Mouse (Mus musculus) adrenal gland, postnatal 25 days (tissue): ENCODE data around the gene Cyp11a1. TPM values are rescaled to one million over a fixed set of nuclear protein-coding genes. Genes with fewer than 3 reads are reported as not detected.

Source experiments
- DNase-seq: peaks from one replicate; pipeline ENCODE4 v3.0.0; 2021; ENCODE audit warnings: mixed read lengths
- total RNA-seq: library from RNA; stranded (reverse); gene quantifications from 2 replicates; pipeline ENCODE4 v1.2.3, GENCODE M21; 2021

Cyp11a1 gene
- total RNA-seq, 1 experiment from 2014 or later, result 7,089 TPM

DNA sequence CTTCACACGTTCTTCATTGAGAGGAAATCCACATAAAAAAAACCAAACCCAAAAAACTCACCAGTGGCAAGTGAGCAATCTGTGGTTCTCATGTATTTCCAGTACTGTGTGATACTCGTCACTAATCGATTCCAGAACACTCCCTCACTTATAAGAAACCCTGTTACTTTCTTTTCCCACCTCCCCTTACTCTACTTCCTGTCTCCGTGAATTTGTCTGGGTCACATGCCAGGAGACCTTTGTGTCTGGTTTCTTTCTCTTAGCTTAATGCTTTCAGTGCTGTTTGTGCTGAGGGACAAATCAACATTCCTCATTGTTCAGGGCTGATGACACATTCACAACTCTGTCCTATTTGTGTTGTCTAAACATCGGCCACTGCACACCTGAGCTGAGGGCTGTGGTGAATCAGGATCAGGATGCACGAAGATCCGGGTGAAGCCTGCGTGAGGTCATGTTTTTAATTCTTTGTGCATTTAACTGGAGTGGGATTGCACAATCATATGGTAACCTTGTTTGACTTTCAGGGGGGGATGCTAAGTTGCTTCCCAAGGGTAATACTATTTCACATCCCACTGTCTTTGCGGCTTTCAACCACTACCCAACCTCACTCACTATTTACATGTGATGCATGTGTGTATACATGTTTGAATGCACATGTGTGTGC is 33.3 kb upstream of the Cyp11a1 start:
- no peak for DNase-seq

DNA sequence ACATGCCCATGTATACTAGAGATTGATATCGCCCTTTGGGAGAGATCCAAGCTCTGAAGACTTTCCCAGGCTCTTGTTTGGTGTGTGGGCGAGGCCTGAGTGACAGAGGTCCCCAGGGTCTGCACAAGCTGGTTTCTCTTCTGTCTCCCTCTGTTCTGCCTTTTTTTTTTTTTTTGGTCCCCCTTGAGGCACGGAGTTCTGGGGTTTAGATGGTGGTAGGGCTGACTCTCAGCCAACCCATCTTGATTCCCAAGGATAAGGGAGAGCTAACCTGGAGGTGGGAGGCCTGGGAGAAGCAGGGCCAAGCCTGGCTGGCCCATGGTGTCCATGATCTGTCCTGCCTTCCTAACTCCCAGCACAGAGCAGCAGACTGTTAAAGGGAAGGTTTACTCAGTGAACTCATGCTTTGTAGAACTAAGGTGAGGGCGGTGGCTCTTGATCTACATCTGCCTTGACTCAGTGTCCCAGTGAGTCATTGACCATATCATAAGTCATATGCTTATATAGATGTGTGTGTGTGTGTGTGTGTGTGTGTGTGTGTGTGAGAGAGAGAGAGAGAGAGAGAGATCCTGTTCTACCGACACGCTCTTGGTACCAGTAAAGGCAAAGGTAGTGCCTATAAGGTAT is 32.7 kb upstream of the Cyp11a1 start:
- DNase-seq, result no peak

DNA sequence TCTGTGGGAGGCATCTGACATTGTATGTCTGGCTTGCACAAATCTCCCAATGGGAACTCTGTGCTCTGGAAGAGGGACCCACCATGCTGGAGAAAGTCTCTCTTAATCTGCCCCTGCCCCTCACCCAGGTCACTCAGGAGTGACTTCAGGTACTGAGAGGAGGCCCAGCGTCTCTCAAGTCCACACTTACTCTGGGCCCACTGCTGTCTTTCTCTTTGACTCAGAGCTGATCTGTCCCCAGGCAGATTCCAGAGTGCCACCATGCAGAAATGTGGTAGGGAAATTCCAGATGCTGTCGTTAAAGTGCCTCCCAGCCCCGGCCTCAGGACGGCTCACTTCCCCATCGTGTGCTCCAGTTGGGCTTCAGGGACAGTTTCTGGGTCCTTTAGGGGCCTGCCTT is 32.0 kb upstream of the Cyp11a1 start:
- DNase-seq, result no peak

DNA sequence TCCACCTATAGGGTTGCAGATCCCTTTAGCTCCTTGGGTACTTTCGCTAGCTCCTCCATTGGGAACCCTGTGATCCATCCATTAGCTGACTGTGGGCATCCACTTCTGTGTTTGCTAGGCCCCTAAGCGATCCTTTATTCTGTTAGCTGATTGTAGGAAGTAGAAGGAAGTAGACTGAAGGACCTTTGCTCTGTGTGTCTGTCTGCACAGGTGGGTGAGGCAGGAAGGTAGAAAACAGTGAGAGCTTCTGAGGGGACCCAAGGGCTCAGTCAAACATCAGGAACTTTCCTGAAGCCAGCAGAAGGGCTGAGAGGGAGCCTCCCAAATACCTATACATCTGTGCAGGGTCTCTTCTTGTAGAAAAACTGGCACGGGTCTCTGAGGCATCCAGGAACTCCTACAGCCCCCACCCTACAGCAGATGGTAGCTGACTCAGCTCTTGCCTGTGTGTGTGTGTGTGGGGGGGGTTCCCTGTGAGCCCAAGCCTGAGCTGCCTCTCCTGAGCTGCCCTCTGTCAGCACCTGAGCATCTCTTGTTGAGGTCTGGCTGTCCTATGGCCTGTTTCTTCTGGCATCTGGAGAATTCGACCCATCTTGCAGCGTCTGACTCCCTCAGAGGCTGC is 30.9 kb upstream of the Cyp11a1 start:
- no peak for DNase-seq

DNA sequence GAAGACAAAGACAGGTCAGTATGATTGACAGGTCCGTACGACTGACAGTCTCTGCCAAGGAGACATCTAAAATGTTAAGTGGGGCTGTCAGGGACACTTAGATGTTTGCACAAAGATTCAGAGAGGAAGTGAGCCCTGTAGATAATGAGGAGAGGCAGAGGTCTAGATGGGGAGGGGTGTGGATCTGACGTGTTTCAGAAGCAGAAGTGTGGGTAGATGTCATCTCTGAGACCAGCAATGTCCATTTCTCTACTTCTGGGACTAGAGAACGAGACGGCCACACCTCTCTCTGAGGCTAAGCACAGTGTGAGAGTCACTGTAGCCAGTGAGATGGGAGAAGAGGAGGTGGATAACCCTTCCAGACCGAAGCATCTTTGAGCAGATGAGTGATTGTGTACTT is 28.2 kb upstream of the Cyp11a1 start:
- no peak for DNase-seq

DNA sequence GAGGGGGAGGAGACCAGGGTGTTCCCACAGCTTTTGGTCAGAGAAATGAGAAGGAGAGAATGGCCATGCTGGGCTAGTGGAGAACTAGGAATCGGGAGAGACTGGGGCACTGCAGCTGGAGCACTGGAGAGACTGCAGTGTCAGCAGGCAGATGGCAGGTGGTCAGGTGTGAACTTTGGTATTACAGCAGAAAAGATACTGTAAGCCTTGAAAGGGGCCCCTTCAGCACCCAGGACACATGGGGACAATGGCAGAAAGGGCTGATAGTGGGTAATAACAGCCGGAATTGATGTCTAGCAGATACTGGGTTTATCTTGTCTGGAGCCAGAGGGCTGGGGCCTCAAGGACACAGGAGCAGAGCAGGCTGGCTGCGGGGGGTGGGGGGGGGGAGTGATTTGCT is 27.4 kb upstream of the Cyp11a1 start:
- DNase-seq, result no peak

DNA sequence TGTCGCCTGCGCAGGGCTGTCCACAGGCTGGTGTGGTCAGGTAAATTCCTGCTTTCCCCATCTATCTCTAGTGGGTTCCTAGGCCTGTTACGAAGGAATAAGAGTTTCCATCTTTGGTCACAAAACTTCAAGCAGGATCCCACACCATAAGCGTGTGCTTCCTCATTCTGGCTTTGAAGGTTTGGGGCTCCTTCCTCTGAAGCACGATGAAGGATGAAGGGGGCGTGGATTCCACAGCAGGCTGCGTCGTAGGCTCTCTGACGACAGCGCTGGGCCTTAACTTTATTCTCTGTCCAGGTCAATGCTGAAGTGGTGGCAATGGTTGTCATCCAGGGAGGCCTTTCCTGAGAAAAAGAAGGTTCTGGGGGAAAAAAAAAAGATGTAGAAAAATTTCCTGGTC is 25.6 kb upstream of the Cyp11a1 start:
- no peak for DNase-seq

DNA sequence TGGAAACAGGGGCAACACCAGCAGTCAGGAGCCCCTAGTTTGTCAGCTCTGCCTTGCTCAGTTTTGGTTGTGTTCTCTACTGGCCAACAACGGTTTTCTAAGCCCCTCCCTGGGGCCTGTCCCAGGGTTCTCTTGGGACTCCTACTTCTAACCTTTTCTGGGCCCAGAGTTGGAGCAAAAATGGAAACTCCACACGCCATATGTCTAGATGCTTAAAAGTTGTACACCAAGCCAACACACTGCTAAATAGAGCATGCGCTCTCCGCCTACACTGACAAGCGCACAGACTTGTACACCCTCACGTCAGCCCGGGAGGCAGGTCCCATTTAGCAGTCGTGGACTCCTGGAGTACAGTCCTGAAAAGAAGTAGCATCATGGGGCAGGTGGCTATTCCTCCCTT is 20.9 kb upstream of the Cyp11a1 start:
- DNase-seq, result no peak

DNA sequence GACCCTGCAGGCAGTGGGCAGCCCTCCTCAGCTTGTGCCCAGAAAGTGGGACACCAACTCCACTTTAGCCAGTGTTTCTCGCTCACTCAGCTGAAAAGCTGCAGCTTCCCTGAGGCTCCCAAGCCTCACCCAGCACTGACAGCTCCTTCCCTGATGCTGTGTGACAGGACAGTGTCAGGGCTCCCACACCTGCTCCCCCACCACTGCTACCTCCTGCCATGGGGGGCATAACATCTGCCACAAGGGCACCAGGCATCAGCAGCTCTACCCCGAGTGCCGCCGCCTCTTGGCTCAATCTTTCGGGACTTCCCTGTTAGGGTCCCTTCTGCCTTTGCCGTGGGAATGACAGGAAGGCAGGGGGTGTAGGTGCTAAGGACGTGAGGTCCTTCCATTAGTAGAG is 19.9 kb upstream of the Cyp11a1 start:
- DNase-seq, result no peak

DNA sequence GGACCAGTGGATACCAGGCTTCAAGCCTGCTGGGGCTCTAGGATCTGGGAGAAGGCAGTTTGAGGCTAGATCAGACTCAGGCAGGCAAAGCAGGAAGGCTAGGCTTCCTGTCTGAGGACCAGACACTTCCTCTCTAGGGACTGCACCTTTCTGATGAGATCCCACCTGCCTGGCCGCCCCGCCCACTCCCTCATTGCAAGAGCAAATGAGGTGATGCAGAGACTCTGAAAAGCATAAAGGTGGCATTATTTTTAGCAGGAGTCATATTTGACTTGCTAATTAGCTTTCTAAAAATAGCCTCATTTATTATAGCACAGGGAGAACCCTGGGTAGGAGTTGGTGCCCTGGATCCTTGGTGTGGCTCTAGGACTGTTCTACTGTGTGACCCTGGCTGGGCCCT is 18.1 kb upstream of the Cyp11a1 start:
- no peak for DNase-seq

DNA sequence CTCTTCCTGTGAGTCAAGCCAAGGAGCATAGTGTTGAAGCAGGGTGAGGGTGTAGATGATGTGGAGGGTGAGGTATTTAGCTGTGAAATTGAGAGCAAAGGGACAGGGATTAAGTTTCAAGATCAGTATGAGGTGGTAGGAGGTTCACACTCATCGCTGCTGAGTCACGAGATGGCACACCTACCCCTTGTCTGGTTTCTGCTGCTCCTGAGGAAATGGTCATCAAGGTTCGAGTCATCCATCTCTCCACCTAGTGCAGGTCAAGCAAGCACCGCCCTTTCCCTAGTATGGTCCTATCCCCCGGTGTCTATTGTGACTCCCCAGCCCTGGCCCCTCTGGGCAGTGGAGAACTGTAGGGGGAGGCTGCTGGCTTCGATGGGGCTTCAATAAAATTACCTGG is 16.9 kb upstream of the Cyp11a1 start:
- DNase-seq, result no peak

DNA sequence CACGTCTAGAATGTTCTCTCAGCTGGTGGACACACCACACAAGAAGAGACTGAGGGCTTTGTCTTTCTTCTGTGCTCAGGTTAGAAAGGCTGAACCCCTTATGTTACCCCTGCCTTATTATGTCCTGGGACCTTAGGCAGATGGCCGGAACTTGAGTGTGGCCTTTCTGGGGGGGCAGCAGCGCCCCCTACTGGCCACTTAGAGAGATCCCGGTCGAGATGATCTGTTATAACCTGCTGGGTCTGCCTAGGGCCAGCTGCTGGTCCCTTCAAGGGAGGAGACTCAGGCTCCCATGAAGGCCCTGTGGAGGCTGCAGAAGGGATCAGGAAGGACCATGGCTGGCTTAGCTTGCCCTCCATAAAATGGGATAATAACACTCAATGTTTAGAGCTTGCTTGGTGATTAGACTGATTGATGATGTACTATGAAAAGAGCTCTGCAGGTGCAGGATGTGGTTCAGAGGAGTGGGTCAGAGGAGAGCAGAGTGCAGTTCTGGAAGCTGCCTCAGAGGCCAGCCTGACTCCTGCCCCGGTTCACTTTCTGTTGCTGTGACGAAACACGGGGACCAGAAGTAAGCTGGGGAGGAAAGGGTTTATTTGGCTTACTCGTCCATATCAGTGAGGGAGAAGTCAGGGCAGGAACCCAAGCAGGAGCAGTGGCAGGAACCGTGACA is 15.6 kb upstream of the Cyp11a1 start:
- peak; percentile 54 for DNase-seq

DNA sequence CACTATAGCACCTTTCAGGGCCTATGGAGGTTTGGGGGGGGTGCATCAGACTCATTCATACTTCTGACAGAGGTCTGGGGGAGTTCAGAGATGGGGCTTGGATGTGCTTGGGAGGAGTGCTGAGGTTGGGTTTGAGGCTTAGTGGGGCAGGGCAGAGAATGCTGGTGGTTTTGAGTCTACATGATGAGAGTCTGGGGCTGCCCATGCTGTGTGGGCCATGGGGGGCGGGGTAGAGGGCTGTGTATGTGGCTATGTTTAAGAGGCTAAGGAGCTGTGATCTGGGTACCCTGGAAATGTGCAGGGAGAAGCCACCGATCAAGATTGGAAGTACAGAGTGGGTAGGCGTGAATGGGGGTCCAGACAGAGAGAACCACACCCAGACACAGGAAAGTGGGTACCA is 14.2 kb upstream of the Cyp11a1 start:
- DNase-seq, result no peak

DNA sequence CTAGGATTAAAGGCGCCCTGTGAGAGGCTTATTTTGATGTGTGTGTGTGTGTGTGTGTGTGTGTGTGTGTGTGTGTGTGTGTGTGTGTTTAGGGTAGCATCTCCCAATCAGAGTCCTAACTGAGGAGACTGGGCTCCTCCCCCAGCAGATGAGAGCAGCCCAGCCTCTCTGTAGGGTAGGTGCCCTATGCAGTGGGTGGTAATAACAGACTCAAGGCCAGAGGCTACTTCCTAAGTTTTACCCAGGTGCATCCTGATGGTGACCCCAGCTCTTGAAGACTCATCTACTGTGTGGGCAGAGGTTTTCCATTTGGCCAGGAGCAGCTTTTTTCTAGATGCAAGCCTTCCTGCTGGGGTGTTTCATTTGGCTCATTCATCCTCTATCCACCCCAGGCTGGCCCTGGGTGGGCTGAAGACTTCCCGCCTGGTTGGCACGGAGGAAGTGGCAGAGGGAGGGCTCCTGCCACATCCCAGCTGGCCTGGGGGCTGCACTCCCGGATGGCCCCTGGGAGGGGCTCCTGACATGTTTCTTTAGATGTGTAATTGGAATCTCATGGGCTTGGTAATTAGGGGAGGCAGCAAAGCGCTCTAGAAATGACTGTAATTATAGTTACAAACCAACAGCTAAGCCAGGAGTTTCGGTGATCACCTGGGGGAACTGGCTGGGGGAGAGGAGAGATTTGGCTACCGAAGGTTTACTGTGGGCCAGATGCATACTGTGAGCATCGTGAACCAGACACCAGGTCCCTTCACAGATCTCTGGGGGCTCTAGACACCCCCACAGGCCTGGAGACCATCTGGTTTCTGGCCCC is 13.2 kb upstream of the Cyp11a1 start:
- DNase-seq, result no peak

DNA sequence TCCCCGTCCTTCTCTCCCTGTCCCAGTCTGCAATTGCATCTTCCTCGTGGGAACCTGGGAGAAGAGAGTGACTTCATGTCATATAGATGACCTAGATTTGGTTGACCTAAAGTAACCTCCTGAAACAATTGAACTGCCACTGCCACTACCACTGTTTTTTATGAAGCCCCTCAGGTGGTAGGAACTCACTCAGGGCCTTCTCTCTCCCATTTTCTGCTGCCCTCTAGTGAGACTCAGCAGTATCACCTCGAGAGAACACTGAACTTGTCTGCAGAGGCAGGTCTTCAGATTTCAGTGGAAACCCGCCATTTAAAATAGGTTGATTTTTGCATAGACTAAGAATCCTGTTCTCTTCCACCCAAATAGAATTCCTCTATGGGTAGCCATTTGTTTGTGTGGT is 10.9 kb upstream of the Cyp11a1 start:
- no peak for DNase-seq

DNA sequence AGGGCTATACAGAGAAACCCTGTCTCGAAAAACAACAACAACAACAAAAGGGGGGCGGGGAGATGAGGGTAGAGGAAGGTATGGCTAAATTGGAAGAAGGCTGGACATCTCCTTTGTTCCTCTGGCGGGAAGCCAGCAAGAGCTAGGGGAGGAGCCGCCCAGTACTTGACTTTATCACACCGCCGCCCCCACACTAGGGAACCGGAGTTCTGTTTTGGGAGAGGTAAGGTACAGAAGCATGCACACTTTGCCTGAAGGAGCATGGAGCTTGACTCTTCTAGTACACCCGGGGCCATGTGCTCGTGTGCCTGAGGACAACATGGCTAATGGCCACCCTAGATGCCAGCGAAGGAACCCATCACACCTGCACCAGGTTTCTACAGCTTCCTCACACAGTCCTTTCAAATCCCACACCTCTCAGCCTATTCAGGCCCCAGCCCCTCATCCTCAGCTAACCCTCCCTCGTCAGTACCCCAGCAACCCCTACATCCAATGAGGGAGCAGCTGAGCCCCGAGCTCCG is 8.6 kb upstream of the Cyp11a1 start:
- DNase-seq, result no peak

DNA sequence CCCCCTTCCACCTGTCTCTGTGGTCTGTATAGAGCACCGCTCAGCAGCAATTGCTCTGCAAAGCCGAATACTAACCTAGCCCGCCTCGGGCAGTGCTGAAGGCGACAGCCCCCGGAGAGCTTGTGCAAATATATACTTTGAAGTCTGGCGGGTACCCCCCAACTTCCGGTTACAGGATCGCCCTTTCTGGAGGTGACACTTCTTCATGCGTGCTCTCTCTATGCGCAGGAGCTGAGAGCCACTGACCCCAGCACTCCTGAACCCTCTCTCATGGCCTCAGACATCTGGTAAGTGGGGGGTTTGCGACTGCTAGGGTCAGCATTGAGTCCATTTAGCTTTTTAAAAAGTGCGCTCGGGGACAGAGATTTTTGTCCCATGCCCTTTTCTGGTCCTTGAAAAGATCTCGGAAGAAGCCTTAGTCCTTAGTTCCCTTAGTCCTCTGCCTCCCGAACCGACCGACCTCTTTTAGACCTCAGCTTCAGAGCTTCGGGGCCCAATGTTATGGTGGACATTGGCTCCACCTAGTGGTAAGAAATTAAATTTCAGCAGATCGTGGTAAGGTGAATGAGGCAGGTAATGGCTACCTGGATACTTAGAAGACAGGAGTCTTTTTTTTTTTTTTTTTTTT is 8.1 kb upstream of the Cyp11a1 start:
- DNase-seq, result peak; percentile 47

DNA sequence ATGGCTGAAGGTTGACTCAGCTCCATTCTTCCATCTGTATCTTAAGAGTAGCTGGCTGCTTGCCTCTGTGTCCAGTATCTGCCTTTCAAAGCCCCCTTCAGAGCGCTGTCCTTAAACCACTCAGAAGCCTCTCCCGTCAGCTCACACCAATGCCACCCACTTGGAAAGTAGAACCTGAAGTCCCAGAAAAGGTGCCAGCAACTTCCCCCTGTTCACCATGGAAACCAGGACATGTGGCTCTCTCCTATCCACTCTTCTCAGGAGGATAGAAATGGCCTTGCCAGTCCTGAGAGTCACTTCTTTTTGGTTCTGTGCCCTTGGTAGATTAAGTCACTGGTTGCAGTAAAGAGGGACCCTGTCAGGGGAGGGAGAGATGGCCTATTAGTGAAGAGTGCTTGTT is 7.5 kb upstream of the Cyp11a1 start:
- DNase-seq, result no peak

DNA sequence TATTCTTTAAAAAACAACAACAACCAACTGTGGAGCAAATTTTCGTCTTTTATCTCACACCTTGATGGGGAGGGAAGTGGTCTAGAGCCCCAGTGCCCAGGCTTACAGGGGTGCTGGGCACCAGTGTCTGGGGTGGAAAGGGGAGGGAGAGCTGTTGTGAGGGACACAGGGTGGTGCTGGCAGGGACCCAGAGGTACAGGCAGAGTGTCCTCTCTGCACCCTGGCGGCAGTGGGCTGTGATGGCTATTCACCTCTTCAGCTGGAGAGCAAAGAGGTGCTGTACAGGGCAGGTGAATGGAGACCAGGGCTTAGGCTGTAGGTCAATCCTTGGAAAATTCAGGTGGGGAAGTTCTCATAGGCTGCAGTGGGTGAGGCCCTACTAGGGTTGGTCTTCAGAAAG is 6.5 kb upstream of the Cyp11a1 start:
- DNase-seq, result peak; percentile 75

DNA sequence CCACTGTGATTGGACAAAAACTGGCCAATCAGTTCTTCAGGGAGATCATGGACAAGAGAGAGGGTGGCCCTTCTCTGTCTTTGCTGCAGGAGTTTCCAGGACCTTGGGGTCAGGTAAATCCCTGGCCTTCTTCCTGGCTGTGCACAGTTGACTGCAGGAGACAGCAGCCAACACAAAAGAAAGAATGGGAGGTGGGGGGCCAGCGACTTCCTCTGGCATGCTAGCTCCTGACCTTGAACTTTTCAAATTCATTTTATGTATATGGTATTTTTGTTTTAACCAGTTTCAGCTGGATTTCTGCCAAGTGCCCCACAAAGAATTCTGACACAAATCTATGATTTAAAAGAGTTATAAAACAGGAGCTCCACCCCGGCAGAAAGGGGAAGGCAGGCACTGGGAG is 2.9 kb upstream of the Cyp11a1 start:
- DNase-seq, result no peak

DNA sequence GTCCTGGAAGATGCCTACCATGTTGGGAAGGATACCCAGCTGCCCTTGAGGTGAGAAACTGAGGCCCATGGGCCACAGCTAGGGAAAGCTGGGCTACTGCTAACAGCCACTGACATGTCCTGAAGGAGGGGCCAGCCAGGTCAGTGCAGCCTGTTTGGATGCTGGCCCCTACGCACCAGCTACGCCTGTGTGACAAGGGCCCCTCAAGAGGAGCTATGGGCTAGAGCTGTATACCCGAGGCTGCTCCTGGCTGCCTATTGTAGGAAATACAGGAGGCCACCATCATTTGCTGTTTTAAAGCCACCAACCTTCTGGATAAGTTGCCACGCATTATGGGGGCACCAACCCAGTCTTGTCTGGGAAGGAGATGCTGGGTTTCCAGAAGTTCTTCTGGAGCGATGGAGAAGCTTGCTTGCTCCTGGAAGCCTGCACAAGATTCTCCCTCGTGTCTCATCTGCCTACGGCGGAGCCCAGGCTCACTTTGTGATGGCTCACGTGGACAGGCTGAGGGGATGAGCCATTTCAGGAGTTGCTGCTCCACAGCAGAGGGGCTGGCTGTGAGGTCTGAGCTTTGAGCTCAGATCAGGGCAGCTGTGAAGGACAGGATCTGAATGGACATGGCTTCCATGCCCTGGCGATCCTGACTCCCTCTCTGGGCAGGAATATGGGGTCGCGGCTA is 2.3 kb downstream of the Cyp11a1 start:
- DNase-seq, result no peak
